Mouse (Mus musculus) heart, adult 8-10 months (tissue): ENCODE measurements at regions not wholly inside any gene's neighbourhood (a gene's known extent, or its start where the extent isn't known, plus 50 kb on each side); places are given as distances from the start of the nearest gene placed in this dataset.

Source experiments
- DNase-seq: peaks from one replicate; pipeline ENCODE4 v3.0.0; 2022; ENCODE audit warnings: low spot score

- no peak for DNase-seq
These were observed 89.6 kb upstream of the Arglu1 start for GRCm38 (mm10) chr8:8779931-8780330.

- no peak for DNase-seq
These were observed 84.2 kb upstream of the Arglu1 start for GRCm38 (mm10) chr8:8774496-8775015.

- DNase-seq = peak; percentile 77
These were observed 82.1 kb upstream of the Arglu1 start for GRCm38 (mm10) chr8:8772424-8772823.

- no peak for DNase-seq
These were observed 80.1 kb upstream of the Arglu1 start for GRCm38 (mm10) chr8:8770397-8770796.

GRCm38 (mm10) chr8:8762354-8762753 is 72.0 kb upstream of the Arglu1 start:
- DNase-seq = no peak

GRCm38 (mm10) chr8:8758283-8758682 is 68.0 kb upstream of the Arglu1 start:
- no peak for DNase-seq

- DNase-seq = no peak
These were observed 60.9 kb upstream of the Arglu1 start for GRCm38 (mm10) chr8:8751208-8751607.

GRCm38 (mm10) chr8:8746691-8747090 is 56.4 kb upstream of the Arglu1 start:
- DNase-seq = no peak

- DNase-seq = no peak
These were observed 55.4 kb upstream of the Arglu1 start for GRCm38 (mm10) chr8:8745615-8746285.
